Mouse (Mus musculus) midbrain, postnatal 0 days (tissue): ENCODE results near the gene BC028528. TPM values are rescaled to one million over a fixed set of nuclear protein-coding genes. Genes with fewer than 3 reads are reported as not detected.
A peak's percentile ranks its signal among the peaks of the same experiment; 100 is the strongest.

Experiments used
- ATAC-seq: fragments of 200-750 bp; cut with Nextera tagmentation; 2 replicates; pipeline ENCODE4 v1.8.0; 2017; ENCODE audit warnings: moderate number of reproducible peaks, mild to moderate bottlenecking, moderate TSS enrichment, moderate library complexity; ENCODE audit not compliant: low FRiP score
- DNase-seq: peaks from one replicate; pipeline ENCODE4 v3.0.0-alpha.2; 2015; ENCODE audit warnings: low spot score
- H3K27ac ChIP-seq: fragments of 300-500 bp; sonication (generic); 2 replicates; pipeline ENCODE4 v1.5.1; 2014; ENCODE audit warnings: low read depth, mild to moderate bottlenecking, low read length, mixed read lengths
- H3K27me3 ChIP-seq: fragments of 300-500 bp; sonication (generic); 2 replicates; pipeline ENCODE4 v1.6.1; 2014; ENCODE audit warnings: low read length, control low read depth, mixed read lengths; ENCODE audit not compliant: insufficient read depth
- H3K36me3 ChIP-seq: fragments of 300-500 bp; sonication (generic); 2 replicates; pipeline ENCODE4 v1.6.1; 2014; ENCODE audit warnings: low read length, control low read depth, mixed read lengths; ENCODE audit not compliant: insufficient read depth
- H3K4me1 ChIP-seq: fragments of 300-500 bp; sonication (generic); 2 replicates; pipeline ENCODE4 v1.6.1; 2014; ENCODE audit warnings: mild to moderate bottlenecking, control low read depth, antibody characterized with exemption, low read length, mixed read lengths; ENCODE audit not compliant: insufficient read depth
- H3K4me2 ChIP-seq: fragments of 300-500 bp; sonication (generic); 2 replicates; pipeline ENCODE4 v1.6.1; 2014; ENCODE audit warnings: low read depth, mild to moderate bottlenecking, low read length, mixed read lengths; ENCODE audit not compliant: poor library complexity, severe bottlenecking
- H3K4me3 ChIP-seq: fragments of 300-500 bp; sonication (generic); 2 replicates; pipeline ENCODE4 v1.5.1; 2014; ENCODE audit warnings: low read depth, mild to moderate bottlenecking, low read length, moderate library complexity
- H3K9ac ChIP-seq: fragments of 300-500 bp; sonication (generic); replicated peaks from 2 replicates; pipeline ENCODE4 v1.6.1; 2014; ENCODE audit warnings: mild to moderate bottlenecking, low read length, moderate library complexity, mixed read lengths; ENCODE audit not compliant: poor library complexity, severe bottlenecking
- H3K9me3 ChIP-seq: fragments of 300-500 bp; sonication (generic); 2 replicates; pipeline ENCODE4 v1.6.1; 2016; ENCODE audit warnings: low read length, control low read depth
- CTCF ChIP-seq: IDR thresholded peaks from 2 replicates; pipeline ENCODE4 v1.5.1; 2016; ENCODE audit warnings: antibody characterized with exemption, mild to moderate bottlenecking
- WGBS: fragments of 180-500 bp; shearing (Covaris S2); extraction: QIAGEN DNeasy Blood & Tissue Kit; methylation state at CpG from one replicate; pipeline ENCODE4 v1.1.7; 2014; 5-methylcytosine and 5-hydroxymethylcytosine counted together
- polyA plus RNA-seq: library from polyadenylated mRNA; unstranded; fragments of >200 nt; fragmentation: Nextera tagmentation; extraction: Ambion mirVana; gene quantifications from 2 replicates; pipeline ENCODE4 v1.2.1, GENCODE M21; 2015
- total RNA-seq: library from RNA; depleted of rRNA; stranded (reverse); fragments of >200 nt; gene quantifications from 2 replicates; pipeline ENCODE4 v1.2.3, GENCODE M21; 2014

BC028528 gene
- total and polyA plus RNA-seq, 2 experiments from 2014 or later: 14.6 to 27.7 TPM

DNA sequence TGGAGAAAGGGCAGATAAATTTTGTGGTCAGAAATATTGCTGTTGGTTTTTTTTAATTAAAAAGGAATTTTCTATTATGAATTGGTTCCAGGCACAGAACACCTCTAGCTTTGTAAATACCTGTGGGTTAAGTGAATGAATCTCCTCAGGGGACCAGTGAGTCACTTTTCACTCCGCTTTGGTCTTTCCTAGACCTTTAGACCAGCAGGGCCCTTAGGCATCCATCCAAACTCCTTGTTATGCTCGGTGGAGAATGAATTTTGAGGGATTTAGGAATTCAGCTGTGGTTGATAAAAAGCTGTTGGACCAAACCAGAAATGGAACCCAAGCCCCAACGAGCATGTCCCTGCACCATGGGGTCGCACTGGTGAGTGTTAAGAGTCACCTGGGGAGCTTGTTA is 15.8 kb upstream of the BC028528 start:
- ATAC-seq: no peak
- Histone ChIP-seq H3K9me3 (no peaks in the 10 kb centered on the region), H3K9ac (no peak overlapping the region), H3K36me3 (no peaks in the 10 kb centered on the region), H3K4me2 (no peak overlapping the region), H3K4me3 (no peak overlapping the region), H3K4me1 (peaks cover 8% of the 10 kb centered on the region; the same call in 1 of the 2 replicates), H3K27ac (no peak overlapping the region), H3K27me3 (peaks cover 27% of the 10 kb centered on the region)
- WGBS: 35% methylated on average over 4 of the region's 4 CpGs
- no peak for TF ChIP-seq CTCF
- DNase-seq: no peak

DNA sequence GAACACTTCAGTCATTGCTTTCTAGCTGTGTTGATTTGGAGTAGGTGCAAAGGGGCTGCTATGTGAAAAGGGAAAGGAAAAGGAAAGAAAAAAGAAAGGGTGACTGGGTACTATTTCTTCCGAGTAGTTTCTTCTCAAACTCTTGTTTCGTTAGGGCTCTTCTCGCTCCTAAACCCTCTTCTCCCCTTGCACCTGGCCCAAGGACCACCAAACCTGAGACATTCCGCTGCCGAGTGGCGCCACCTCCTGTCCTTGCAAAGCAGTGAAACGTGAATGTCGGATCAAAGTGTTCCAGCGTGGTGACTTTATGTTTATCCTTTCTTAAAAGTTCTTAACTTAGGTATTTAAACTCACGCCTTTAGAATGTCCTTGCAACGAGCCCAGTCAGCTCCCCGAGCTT is 15.1 kb upstream of the BC028528 start:
- no peaks in the 10 kb centered on the region for H3K36me3 ChIP-seq
- peak; percentile 54 for DNase-seq
- H3K9ac ChIP-seq: no peak overlapping the region
- TF ChIP-seq CTCF: peak; percentile 83
- H3K4me3 ChIP-seq: no peak overlapping the region
- H3K4me2 ChIP-seq: peak overlapping the region; percentile 28
- no peak overlapping the region for H3K27ac ChIP-seq
- H3K4me1 ChIP-seq: peaks cover 8% of the 10 kb centered on the region; the same call in 1 of the 2 replicates
- no peaks in the 10 kb centered on the region for H3K9me3 ChIP-seq
- 0% methylated on average over 12 of the region's 12 CpGs for WGBS
- H3K27me3 ChIP-seq: peaks cover 27% of the 10 kb centered on the region
- ATAC-seq: no peak

DNA sequence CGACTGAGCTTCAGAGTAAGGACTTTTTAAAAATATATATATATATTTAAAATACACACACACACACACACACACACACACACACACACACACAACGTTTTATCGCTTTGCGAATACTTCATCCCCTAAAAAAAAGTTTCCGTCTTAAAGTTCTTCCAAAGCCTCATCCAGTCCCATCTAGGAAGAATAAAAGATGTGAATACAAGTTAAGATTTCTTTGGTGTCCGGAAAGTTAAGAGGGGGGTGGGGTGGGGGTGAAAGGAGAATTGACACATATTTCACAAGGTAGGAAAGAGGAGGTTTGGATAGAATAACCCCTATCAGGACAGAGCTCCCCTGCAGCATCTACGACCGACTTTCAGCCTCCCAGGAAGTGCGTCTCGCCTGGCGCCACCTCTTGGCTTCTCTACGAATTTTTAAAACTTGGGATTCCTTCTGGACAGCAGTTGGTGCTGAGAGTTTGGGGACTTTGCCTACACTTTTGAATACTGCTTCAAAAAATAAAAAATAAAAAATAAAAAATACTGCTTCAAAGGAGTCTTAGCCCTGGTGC is 14.2 kb upstream of the BC028528 start:
- no peak overlapping the region for H3K27ac ChIP-seq
- H3K4me1 ChIP-seq: peaks cover 8% of the 10 kb centered on the region; the same call in 1 of the 2 replicates
- peak overlapping the region; percentile 42 for H3K4me2 ChIP-seq
- peak; percentile 68 for TF ChIP-seq CTCF
- no peaks in the 10 kb centered on the region for H3K9me3 ChIP-seq
- DNase-seq (peak; percentile 54), ATAC-seq (no peak)
- no peak overlapping the region for H3K4me3 ChIP-seq
- no peak overlapping the region for H3K9ac ChIP-seq
- H3K36me3 ChIP-seq: no peaks in the 10 kb centered on the region
- WGBS: 1% methylated on average over 12 of the region's 12 CpGs
- peaks cover 27% of the 10 kb centered on the region for H3K27me3 ChIP-seq

DNA sequence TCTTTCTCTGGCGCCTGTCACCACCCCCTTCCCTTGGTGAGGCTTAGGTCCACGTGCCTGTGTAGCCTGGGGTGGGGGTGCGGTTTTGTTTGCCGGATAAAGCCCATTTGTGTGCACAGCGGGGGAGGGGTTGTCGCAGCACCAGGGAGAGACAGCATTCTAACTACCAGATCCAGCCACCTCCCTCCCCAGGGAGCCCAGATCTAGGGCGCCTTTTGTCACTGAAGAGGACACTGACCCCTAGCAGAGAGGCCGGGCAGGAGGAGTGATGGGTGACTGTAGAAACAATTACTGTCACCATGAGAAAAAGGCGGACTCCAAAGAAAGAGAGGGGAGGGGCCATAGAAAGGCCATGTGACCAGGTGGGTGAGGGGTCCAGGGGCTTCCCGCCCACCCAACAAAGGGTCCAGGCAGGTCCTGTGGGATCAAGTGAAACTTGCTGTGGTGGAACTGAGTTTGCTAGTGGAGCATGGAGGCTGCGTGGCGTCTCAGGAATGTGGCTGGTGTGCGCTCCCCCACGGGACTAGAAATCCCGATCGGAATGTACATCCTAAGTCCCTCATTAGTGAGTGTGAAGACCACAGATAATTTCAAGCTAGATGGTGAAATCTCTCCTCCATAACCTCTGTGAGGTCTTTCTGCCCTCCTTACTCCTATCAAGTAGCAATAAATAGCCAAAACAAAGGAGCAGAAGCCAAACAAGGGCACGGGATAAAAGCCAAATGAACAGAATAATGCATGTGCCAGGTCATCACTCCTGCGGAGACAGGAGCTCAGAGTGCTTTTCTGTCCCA is 13.5 kb upstream of the BC028528 start:
- H3K27me3 ChIP-seq: peaks cover 27% of the 10 kb centered on the region
- no peak for TF ChIP-seq CTCF
- H3K4me1 ChIP-seq: peaks cover 8% of the 10 kb centered on the region; the same call in 1 of the 2 replicates
- H3K9me3 ChIP-seq: no peaks in the 10 kb centered on the region
- no peaks in the 10 kb centered on the region for H3K36me3 ChIP-seq
- under 1% methylated on average over 18 of the region's 18 CpGs for WGBS
- H3K4me2 ChIP-seq: peak overlapping the region; percentile 42
- DNase-seq (no peak), ATAC-seq (no peak)
- peak overlapping the region; percentile 1; the same call in 1 of the 2 replicates for H3K4me3 ChIP-seq
- no peak overlapping the region for H3K27ac ChIP-seq
- H3K9ac ChIP-seq: peak overlapping the region; percentile 19; the same call in 1 of the 2 replicates

DNA sequence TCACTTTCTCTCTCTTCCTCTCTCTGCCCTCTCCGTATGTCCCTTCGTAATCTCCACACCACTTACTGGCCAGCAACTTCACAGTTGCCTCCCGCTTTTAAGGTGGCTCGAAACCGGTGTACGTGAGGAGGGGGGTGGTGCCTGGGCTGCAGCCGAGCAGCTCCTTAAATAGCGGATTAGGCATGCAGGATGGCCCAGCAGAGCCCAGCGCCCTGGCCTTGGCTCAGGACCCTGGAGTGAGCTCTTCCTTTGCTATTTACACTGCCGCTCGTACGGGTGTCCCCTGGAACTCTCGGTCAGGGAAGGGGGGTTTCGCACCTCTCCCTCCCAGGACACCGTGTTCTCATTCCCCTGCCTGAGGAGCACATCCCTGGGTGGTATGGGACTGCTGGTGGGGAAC is 12.8 kb upstream of the BC028528 start, which contains the start of gene Car14:
Car14 (minus strand) TSS at position 124 of the 400 bp plus-strand sequence.
- WGBS: under 1% methylated on average over 15 of the region's 15 CpGs
- Histone ChIP-seq H3K9ac (peak within 1 kb of the TSS; percentile 19; the same call in 1 of the 2 replicates), H3K36me3 (no peaks in the 10 kb centered on the region), H3K4me2 (peak within 1 kb of the TSS; percentile 42), H3K27me3 (peaks cover 27% of the 10 kb centered on the region), H3K4me3 (peak within 1 kb of the TSS; percentile 1), H3K27ac (no peak within 1 kb of the TSS), H3K4me1 (peaks cover 8% of the 10 kb centered on the region; the same call in 1 of the 2 replicates), H3K9me3 (no peaks in the 10 kb centered on the region)
- TF ChIP-seq CTCF: no peak
- DNase-seq (no peak), ATAC-seq (no peak)
